Mouse (Mus musculus) heart, embryonic 10.5 days (tissue): Measurements from ENCODE around the gene Creb3l1. TPM values are rescaled to one million over a fixed set of nuclear protein-coding genes. Genes with fewer than 3 reads are reported as not detected.

Source experiments
- DNase-seq: peaks from one replicate; pipeline ENCODE4 v3.0.0-alpha.2; 2017; ENCODE audit warnings: low spot score
- H3K27ac ChIP-seq: fragments of 300-500 bp; sonication (generic); 2 replicates; pipeline ENCODE4 v1.5.1; 2016; ENCODE audit warnings: mild to moderate bottlenecking
- H3K27me3 ChIP-seq: fragments of 300-500 bp; sonication (generic); 2 replicates; pipeline ENCODE4 v1.6.1; 2016; ENCODE audit warnings: mild to moderate bottlenecking; ENCODE audit not compliant: poor library complexity, insufficient read depth, severe bottlenecking
- H3K36me3 ChIP-seq: fragments of 300-500 bp; sonication (generic); 2 replicates; pipeline ENCODE4 v1.6.1; 2016; ENCODE audit warnings: mild to moderate bottlenecking, moderate library complexity
- H3K4me1 ChIP-seq: fragments of 300-500 bp; sonication (generic); 2 replicates; pipeline ENCODE4 v1.6.1; 2016; ENCODE audit warnings: mild to moderate bottlenecking
- H3K4me3 ChIP-seq: fragments of 300-500 bp; sonication (generic); 2 replicates; pipeline ENCODE4 v1.5.1; 2016; ENCODE audit warnings: mild to moderate bottlenecking, moderate library complexity
- H3K9me3 ChIP-seq: fragments of 300-500 bp; sonication (generic); 2 replicates; pipeline ENCODE4 v1.6.1; 2016; ENCODE audit warnings: mild to moderate bottlenecking, moderate library complexity
- WGBS: fragments of 180-500 bp; shearing (Covaris S2); methylation state at CpG from one replicate; pipeline ENCODE4 v1.1.7; 2016; 5-methylcytosine and 5-hydroxymethylcytosine counted together
- polyA plus RNA-seq: library from polyadenylated mRNA; unstranded; fragments of >200 nt; fragmentation: Nextera tagmentation; extraction: Ambion mirVana; gene quantifications from 2 replicates; pipeline ENCODE4 v1.2.1, GENCODE M21; 2016

The Creb3l1 gene
- polyA plus RNA-seq, 1 experiment from 2014 or later = 8.6 TPM

DNA sequence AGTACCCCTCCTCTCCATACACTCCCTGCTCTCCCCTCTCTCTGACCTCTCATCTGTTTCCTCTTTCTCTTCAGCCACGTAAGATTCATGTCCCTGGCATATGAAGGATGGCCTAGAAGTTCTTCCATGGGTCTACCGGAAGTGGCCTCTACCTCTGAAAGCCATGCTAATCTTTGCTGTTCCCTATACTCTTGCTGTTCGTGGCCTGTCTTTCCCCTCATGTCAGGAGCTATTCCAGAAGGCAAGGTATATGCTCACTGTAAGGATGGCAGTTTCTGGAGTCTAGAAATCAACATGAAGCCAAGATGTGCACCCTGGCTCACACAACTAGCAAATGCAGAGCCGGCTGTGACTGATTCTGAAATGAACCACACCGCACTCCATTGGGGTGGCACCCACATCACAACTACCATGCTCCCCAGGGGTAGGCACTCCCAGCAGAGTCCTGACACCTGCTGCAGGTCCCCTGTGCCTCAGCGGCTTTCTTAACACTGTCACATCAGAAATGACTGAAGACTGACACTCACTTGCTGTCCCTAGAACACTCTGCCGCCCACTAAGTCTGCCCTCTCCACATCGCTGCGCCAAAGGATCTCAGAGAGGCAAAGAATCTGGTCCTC lies 39.3 kb downstream of the Creb3l1 start:
- peak overlapping the region; percentile 90 for H3K27ac ChIP-seq

GRCm38 (mm10) chr2:91984439-91984838 lies 39.9 kb downstream of the Creb3l1 start:
- 0 out of 2 replicates have a peak, but pooled peaks cover 4% of the 10 kb centered on the region for H3K27me3 ChIP-seq
- DNase-seq = peak; percentile 95
- peak overlapping the region; percentile 47 for H3K4me3 ChIP-seq
- H3K27ac ChIP-seq = peak overlapping the region; percentile 90
- H3K36me3 ChIP-seq = peaks cover 2% of the 10 kb centered on the region; the same call in 1 of the 2 replicates
- no peaks in the 10 kb centered on the region for H3K9me3 ChIP-seq
- peaks cover 53% of the 10 kb centered on the region for H3K4me1 ChIP-seq
- 2% methylated on average over 10 of the region's 13 CpGs for WGBS

More for the DNA sequence above, 39.3 kb downstream of the Creb3l1 start:
- no peaks in the 10 kb centered on the region for H3K9me3 ChIP-seq
- H3K27me3 ChIP-seq = 0 out of 2 replicates have a peak, but pooled peaks cover 4% of the 10 kb centered on the region
- 27% methylated on average over 9 of the region's 9 CpGs for WGBS
- peak overlapping the region; percentile 47 for H3K4me3 ChIP-seq
- H3K36me3 ChIP-seq = peaks cover 8% of the 10 kb centered on the region; the same call in 1 of the 2 replicates
- DNase-seq = no peak
- peaks cover 48% of the 10 kb centered on the region for H3K4me1 ChIP-seq

- 36% methylated on average over 5 of the region's 5 CpGs for WGBS
- DNase-seq = no peak
- Histone ChIP-seq H3K36me3 (no peaks in the 10 kb centered on the region), H3K9me3 (no peaks in the 10 kb centered on the region), H3K27ac (no peak overlapping the region), H3K27me3 (peaks cover 20% of the 10 kb centered on the region), H3K4me1 (peaks cover 65% of the 10 kb centered on the region), H3K4me3 (no peak overlapping the region)
These were observed 43.5 kb downstream of the Creb3l1 start for GRCm38 (mm10) chr2:91980830-91981229.

GRCm38 (mm10) chr2:91980245-91980644 lies 44.1 kb downstream of the Creb3l1 start:
- peaks cover 66% of the 10 kb centered on the region for H3K4me1 ChIP-seq

GRCm38 (mm10) chr2:91978547-91978946 lies 45.8 kb downstream of the Creb3l1 start:
- no peak for DNase-seq
- H3K9me3 ChIP-seq = no peaks in the 10 kb centered on the region
- H3K27me3 ChIP-seq = peaks cover 43% of the 10 kb centered on the region
- H3K27ac ChIP-seq = peak overlapping the region; percentile 65; the same call in 1 of the 2 replicates
- peaks cover 55% of the 10 kb centered on the region for H3K4me1 ChIP-seq
- H3K4me3 ChIP-seq = no peak overlapping the region
- H3K36me3 ChIP-seq = no peaks in the 10 kb centered on the region
- 11% methylated on average over 2 of the region's 2 CpGs for WGBS

More at GRCm38 (mm10) chr2:91980245-91980644, 44.1 kb downstream of the Creb3l1 start:
- Histone ChIP-seq H3K9me3 (no peaks in the 10 kb centered on the region), H3K27me3 (peaks cover 26% of the 10 kb centered on the region), H3K27ac (no peak overlapping the region), H3K4me3 (no peak overlapping the region), H3K36me3 (no peaks in the 10 kb centered on the region)
- 19% methylated on average over 4 of the region's 4 CpGs for WGBS
- no peak for DNase-seq

- Histone ChIP-seq H3K27ac (no peak overlapping the region), H3K4me3 (no peak overlapping the region), H3K4me1 (peaks cover 54% of the 10 kb centered on the region), H3K27me3 (peaks cover 47% of the 10 kb centered on the region), H3K36me3 (no peaks in the 10 kb centered on the region), H3K9me3 (no peaks in the 10 kb centered on the region)
- 71% methylated on average over 4 of the region's 4 CpGs for WGBS
- DNase-seq = no peak
These were observed 46.3 kb downstream of the Creb3l1 start for GRCm38 (mm10) chr2:91977960-91978359.

DNA sequence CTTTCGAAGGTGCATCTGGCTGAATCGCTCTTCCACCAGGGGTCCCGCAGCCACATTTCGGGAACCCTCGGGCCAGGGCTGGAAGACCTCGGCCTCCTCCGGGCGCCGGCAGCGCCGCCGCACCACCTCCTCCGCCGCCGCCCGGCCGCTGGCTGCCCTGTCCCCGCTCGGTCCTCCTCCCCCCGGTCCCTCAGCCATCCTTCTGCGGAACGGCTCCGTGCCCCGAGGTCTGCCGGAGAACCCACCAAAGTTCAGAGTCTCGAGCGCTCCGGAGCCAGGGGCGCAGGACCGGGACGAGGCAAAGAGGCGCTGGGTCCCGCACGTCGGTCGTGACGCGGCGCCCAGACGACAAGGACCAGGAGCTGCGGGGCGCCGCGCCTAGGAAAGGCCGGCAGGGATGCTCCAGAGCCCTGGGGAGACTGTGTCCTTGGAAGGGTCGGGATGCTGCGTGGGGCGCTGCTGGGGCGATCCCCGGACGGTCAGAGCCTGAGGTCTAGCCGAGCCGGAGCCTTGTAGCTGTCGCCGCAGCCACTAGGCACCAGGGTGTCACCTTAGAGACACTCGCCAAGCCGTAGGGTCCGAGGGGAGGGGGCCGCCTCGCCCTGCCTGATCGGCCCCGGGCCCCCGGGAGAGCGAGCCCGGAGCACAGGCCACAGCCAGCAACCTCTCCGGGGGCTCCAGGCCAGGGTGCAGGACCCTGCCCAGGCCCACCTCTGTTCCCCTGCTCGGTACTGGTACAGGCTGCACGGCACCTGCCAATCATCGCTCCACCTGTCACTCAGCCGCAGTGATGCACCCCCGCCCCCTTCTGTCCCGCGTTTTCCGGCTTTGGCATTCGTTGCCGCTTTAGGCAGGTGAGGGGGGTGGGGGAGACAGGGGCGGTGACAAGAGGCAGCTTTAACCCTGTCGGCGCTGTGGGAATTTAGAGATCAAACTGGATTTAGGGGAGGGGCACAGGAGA lies 48.4 kb downstream of the Creb3l1 start, which contains the start of gene Dgkz:
Gene Dgkz (minus strand): TSS at position 284 of the 961 bp plus-strand sequence.
- peak within 1 kb of the TSS; percentile 62 for H3K4me3 ChIP-seq
- H3K27me3 ChIP-seq = peaks cover 49% of the 10 kb centered on the region
- DNase-seq = no peak
- peaks cover 65% of the 10 kb centered on the region for H3K4me1 ChIP-seq
- no peaks in the 10 kb centered on the region for H3K36me3 ChIP-seq
- peak within 1 kb of the TSS; percentile 79 for H3K27ac ChIP-seq
- no peaks in the 10 kb centered on the region for H3K9me3 ChIP-seq
- 1% methylated on average over 77 of the region's 79 CpGs for WGBS

- no peak overlapping the region for H3K4me3 ChIP-seq
- no peaks in the 10 kb centered on the region for H3K9me3 ChIP-seq
- no peaks in the 10 kb centered on the region for H3K36me3 ChIP-seq
- WGBS = 43% methylated on average over 7 of the region's 7 CpGs
- H3K27me3 ChIP-seq = peaks cover 49% of the 10 kb centered on the region
- no peak for DNase-seq
- peaks cover 44% of the 10 kb centered on the region for H3K4me1 ChIP-seq
- H3K27ac ChIP-seq = 0 out of 2 replicates have a peak overlapping the region, but pooled peaks have one; percentile 11
These were observed 50.7 kb downstream of the Creb3l1 start for GRCm38 (mm10) chr2:91973416-91974135.

DNA sequence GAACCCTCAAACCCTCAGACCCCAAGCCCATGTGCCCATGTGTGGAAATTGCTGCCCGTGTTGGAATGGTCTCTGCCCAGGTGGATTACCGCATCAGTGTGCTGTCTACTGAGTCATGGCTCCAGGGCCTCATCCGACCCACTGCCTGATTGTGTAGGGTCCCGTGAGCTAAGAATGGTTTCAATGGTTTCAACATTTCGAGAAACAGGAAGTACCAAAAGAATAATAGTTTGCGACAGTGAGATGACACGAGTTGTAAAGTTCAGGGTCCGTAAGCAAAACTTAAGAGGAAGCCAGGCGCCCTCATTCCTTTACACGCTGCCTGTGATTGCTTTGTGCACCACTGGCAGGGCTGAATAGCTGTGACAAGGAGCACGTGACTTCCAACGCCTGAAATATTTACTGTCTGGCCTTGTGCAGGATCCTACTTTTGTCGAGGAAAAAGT lies 52.2 kb downstream of the Creb3l1 start:
- Histone ChIP-seq H3K4me3 (no peak overlapping the region), H3K27me3 (peaks cover 46% of the 10 kb centered on the region), H3K27ac (peak overlapping the region; percentile 89), H3K4me1 (peaks cover 47% of the 10 kb centered on the region), H3K36me3 (no peaks in the 10 kb centered on the region), H3K9me3 (no peaks in the 10 kb centered on the region)
- no peak for DNase-seq
- 34% methylated on average over 13 of the region's 13 CpGs for WGBS

DNA sequence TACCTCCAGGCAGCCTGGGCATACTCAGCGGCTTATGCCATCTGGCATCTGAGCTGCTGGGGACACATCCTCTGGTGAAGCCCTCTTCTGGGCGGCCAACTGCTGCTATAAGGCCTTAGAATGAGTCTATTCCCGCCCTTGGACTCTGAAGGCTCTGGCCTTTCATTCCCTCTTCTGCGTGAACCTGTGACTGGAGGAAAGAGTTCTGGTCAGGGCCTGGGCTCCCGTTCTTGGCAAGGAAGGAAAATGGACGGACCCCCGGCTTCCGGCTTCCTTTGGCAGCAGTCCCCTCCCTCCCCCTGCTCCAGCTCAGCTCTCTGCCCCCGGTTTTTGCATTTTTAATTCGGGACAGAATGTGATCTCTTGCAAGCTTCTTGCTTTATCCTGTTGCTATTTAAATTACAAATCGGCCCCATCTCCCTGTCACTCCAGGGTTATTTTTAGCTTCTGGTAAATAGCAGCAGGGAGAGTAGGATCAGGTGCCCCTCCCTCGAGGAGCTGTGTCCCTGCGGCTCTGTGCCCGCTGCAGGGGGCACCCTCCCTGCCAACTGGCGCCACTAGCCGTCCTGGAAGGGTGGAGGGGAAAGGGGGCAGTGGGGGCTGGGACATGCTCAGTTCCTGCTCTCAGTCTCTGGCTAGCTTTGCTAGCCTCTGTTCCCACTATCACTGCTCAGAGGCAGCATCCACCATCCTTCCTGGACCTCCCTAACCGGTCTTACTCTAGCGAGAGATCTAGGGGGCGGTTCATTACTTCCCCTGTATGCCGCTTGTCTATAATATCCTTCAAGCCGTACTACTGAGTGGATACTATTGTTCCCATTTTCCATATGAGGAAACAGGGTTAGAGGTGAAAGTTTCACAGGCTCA lies 52.8 kb downstream of the Creb3l1 start:
- no peaks in the 10 kb centered on the region for H3K9me3 ChIP-seq
- 12% methylated on average over 21 of the region's 21 CpGs for WGBS
- peak overlapping the region; percentile 41 for H3K4me3 ChIP-seq
- no peaks in the 10 kb centered on the region for H3K36me3 ChIP-seq
- no peak for DNase-seq
- H3K27ac ChIP-seq = peak overlapping the region; percentile 89
- peaks cover 46% of the 10 kb centered on the region for H3K4me1 ChIP-seq
- peaks cover 40% of the 10 kb centered on the region for H3K27me3 ChIP-seq

- peaks cover 54% of the 10 kb centered on the region for H3K4me1 ChIP-seq
- no peaks in the 10 kb centered on the region for H3K36me3 ChIP-seq
- H3K27me3 ChIP-seq = 0 out of 2 replicates have a peak, but pooled peaks cover 5% of the 10 kb centered on the region
- H3K9me3 ChIP-seq = no peaks in the 10 kb centered on the region
- H3K4me3 ChIP-seq = 0 out of 2 replicates have a peak overlapping the region, but pooled peaks have one; percentile 1
- no peak for DNase-seq
- 54% methylated on average over 11 of the region's 11 CpGs for WGBS
- H3K27ac ChIP-seq = peak overlapping the region; percentile 85
These were observed 56.3 kb downstream of the Creb3l1 start for GRCm38 (mm10) chr2:91967962-91968361.
